ENCODE assay signal across 21 mouse cellular contexts in the genomic region with DNA sequence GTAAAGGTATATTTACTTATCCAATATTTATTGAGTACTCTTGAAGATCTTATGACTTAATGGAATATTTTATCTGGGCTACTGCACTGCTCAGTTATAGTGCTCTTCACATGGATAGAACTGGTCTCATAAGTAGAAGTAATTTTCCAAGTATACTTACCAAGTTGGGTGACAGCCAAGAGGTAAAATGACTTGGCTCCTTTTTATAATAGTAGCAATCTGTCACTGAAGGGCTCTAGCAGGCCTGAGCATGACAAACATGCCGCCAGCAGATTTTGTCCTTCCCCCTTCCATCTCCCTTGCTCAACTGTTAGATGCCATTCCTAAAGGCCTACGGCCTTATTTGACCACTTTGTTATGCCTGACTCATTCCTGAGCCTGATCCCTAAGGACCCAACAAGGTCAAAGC. TPM values are rescaled to one million over a fixed set of nuclear protein-coding genes. Genes with fewer than 3 reads are reported as not detected.
A peak's percentile ranks its signal among the peaks of the same experiment; 100 is the strongest.
DNase-seq lines count a peak whose midpoint lies in the region; ATAC-seq lines count a peak whose summit lies in the region.
"Had no signal": no experiment of that assay in that cellular context is flagged by ENCODE, and none has a peak within 500 bp of the region (broad histone marks: within the 10 kb centered on the region; RNA-seq: fewer than 3 reads in every experiment).

No protein-coding gene starts in this region.

- H3K9me3 ChIP-seq in kidney, embryonic 15.5 days (replicated peaks): no peaks in the 10 kb centered on the region
- H3K9me3 ChIP-seq: embryonic facial prominence, embryonic 12.5 days; forebrain, embryonic 13.5 days; midbrain, embryonic 10.5 days had no signal

- H3K4me3 ChIP-seq in kidney, embryonic 15.5 days (replicated peaks): no peak overlapping the region
- H3K4me3 ChIP-seq: embryonic facial prominence, embryonic 12.5 days; forebrain, embryonic 13.5 days; gastrocnemius, adult 2 months; limb, embryonic 12.5 days; midbrain, embryonic 10.5 days; myocyte had no signal

- H3K36me3 ChIP-seq in kidney, embryonic 15.5 days: no peaks in the 10 kb centered on the region
- H3K36me3 ChIP-seq: embryonic facial prominence, embryonic 12.5 days; limb, embryonic 12.5 days; midbrain, embryonic 10.5 days had no signal

- H3K4me1 ChIP-seq in kidney, embryonic 15.5 days: peaks cover 17% of the 10 kb centered on the region
- H3K4me1 ChIP-seq: embryonic facial prominence, embryonic 12.5 days had no signal

- peak; percentile 39 for DNase-seq in kidney, postnatal 14 days
- peak; percentile 14 for DNase-seq in R1 (ENCODE audit: low read depth, low spot score)
- peak; percentile 48 for DNase-seq in large intestine, adult 2 months (ENCODE audit: low read depth, low spot score)
- peak; percentile 85 for DNase-seq in lung, postnatal 25 days (ENCODE audit: low spot score)
- DNase-seq in urinary bladder, postnatal 36 days (ENCODE audit: low spot score in 2 of 2): no peak
- DNase-seq: adrenal gland, postnatal 10 days; cerebellum, postnatal 36 days; gastrocnemius, adult 2 months; heart, postnatal 10 days; thymus, adult 2 months had no signal

- no peak for ATAC-seq in kidney, embryonic 15.5 days (replicated peaks; ENCODE audit: low FRiP score)
- ATAC-seq in erythroid progenitor cell, adult 5-6 weeks (replicated peaks; ENCODE audit: low FRiP score, poor library complexity, severe bottlenecking): no peak
- no peak for ATAC-seq in monocyte, adult 5-6 weeks (replicated peaks; ENCODE audit: insufficient number of reproducible peaks, low FRiP score, low TSS enrichment, poor library complexity, severe bottlenecking)
- ATAC-seq: forebrain, embryonic 13.5 days; hindbrain, postnatal 0 days; Patski had no signal

- WGBS in kidney, embryonic 15.5 days: 71% methylated on average over 2 of the region's 2 CpGs
- 31% methylated on average over 2 of the region's 2 CpGs for WGBS in large intestine, adult 2 months

- H3K4me2 ChIP-seq in kidney, embryonic 15.5 days: no peak overlapping the region
- H3K4me2 ChIP-seq: embryonic facial prominence, embryonic 12.5 days; forebrain, embryonic 13.5 days; limb, embryonic 12.5 days had no signal

- no peaks in the 10 kb centered on the region for H3K27me3 ChIP-seq in kidney, embryonic 15.5 days
- H3K27me3 ChIP-seq: CH12.LX; embryonic facial prominence, embryonic 12.5 days; forebrain, embryonic 13.5 days; limb, embryonic 12.5 days; Patski had no signal

- no peak overlapping the region for H3K9ac ChIP-seq in kidney, embryonic 15.5 days
- H3K9ac ChIP-seq: embryonic facial prominence, embryonic 12.5 days; forebrain, embryonic 13.5 days; limb, embryonic 12.5 days had no signal

- no peak overlapping the region for H3K27ac ChIP-seq in kidney, embryonic 15.5 days
- H3K27ac ChIP-seq: embryonic facial prominence, embryonic 12.5 days; forebrain, embryonic 13.5 days; gastrocnemius, adult 2 months; hindbrain, postnatal 0 days; limb, embryonic 12.5 days; midbrain, embryonic 10.5 days had no signal

RNA-seq across cellular contexts. Expression of a gene that starts 6.8 kb away (rescaled TPM):
- 1.6 and 1.9 TPM in 2 replicates for polyA plus RNA-seq in kidney, embryonic 15.5 days (2015; fragmentation: Nextera tagmentation; extraction: Ambion mirVana)
- 0.12 TPM in 1 of 2 replicates, not detected in the other for polyA plus RNA-seq in large intestine, adult 2 months (2012; rRNA removed)
- total RNA-seq in erythroid progenitor cell, adult 5-6 weeks (2015; ENCODE audit: low replicate concordance): 1.4 TPM in 1 of 2 replicates, not detected in the other
- total RNA-seq in erythroid progenitor cell, adult 5-6 weeks (2017; ENCODE audit: low replicate concordance): not detected in 2 replicates
- not detected in 3 replicates for total RNA-seq in monocyte, adult 5-6 weeks (2017)

RNA-seq across cellular contexts. Expression of a gene that starts 25.1 kb away (rescaled TPM):
- 32.7 and 33.5 TPM in 2 replicates for polyA plus RNA-seq in kidney, embryonic 15.5 days (2015; fragmentation: Nextera tagmentation; extraction: Ambion mirVana)
- 2.6 and 3.6 TPM in 2 replicates for polyA plus RNA-seq in large intestine, adult 2 months (2012; rRNA removed)
- 0.72 and 2.1 TPM in 2 replicates for total RNA-seq in erythroid progenitor cell, adult 5-6 weeks (2015; ENCODE audit: low replicate concordance)
- total RNA-seq in erythroid progenitor cell, adult 5-6 weeks (2017; ENCODE audit: low replicate concordance): 0.15 TPM in 1 of 2 replicates, not detected in the other
- 1.7 to 2.8 TPM (median 2.6 TPM) in 3 replicates for total RNA-seq in monocyte, adult 5-6 weeks (2017)
- total RNA-seq: CH12.LX had no signal

Comparison
In these comparisons a context has a peak if more than half of its experiments do, and no peak if none do; other contexts are left out.
1. DNase-seq: peak in kidney, postnatal 14 days (single experiment), R1 (single experiment), large intestine, adult 2 months (single experiment) and lung, postnatal 25 days (single experiment); none in urinary bladder, postnatal 36 days (0 of 2).